Comparison of ENCODE assay signal across 10 mouse cellular contexts in the genomic region with DNA sequence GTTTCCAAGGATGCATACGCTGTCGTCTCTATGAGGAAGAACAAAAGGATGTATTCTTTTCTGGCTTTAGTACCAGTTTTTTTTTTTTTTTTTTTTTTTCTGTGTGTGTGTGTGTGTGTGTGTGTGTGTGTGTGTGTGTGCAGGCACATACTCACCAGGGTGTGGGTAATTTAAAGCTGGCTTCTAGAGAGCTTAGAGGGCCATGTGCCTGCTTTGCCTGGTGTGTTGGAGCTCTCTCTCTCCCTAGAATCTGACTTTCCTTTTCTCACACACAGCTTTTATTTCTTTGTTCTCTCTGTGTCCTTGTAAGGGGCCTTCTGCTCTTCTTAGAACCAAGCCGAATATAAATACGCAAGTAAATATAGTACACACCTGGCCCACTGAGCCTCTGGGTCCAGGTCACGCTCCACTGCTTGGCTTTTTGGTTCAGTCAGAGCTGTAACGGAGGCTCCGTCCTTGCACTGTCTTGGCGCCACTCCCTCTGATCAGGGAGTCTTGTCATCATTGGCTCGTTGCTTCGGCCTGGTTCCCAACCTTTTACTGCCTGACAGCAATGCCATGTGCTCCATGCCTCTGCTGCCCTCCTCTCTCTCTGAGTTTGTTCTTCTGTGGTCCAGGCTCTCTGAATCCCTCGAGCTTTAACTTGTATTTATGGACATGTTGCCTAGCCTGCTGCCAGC.
A peak's percentile ranks its signal among the peaks of the same experiment; 100 is the strongest.
DNase-seq lines count a peak whose midpoint lies in the region; ATAC-seq lines count a peak whose summit lies in the region.
"Had no signal": no experiment of that assay in that cellular context is flagged by ENCODE, and none has a peak within 500 bp of the region (broad histone marks: within the 10 kb centered on the region; RNA-seq: fewer than 3 reads in every experiment).

No protein-coding gene starts in this region.

- H3K4me2 ChIP-seq in forebrain, embryonic 11.5 days (ENCODE audit: low read depth, low read length, severe bottlenecking) = no peak overlapping the region
- H3K4me2 ChIP-seq in forebrain, embryonic 13.5 days = no peak overlapping the region
- H3K4me2 ChIP-seq in hindbrain, embryonic 13.5 days = no peak overlapping the region
- H3K4me2 ChIP-seq: lung, embryonic 15.5 days had no signal

- 78% methylated on average over 11 of the region's 11 CpGs for WGBS in forebrain, embryonic 11.5 days
- 65% methylated on average over 11 of the region's 11 CpGs for WGBS in forebrain, embryonic 13.5 days
- 71% methylated on average over 11 of the region's 11 CpGs for WGBS in hindbrain, embryonic 13.5 days

- no peaks in the 10 kb centered on the region for H3K9me3 ChIP-seq in forebrain, embryonic 11.5 days (ENCODE audit: control insufficient read depth, low read length)
- H3K9me3 ChIP-seq in forebrain, embryonic 13.5 days (replicated peaks) = no peaks in the 10 kb centered on the region
- no peaks in the 10 kb centered on the region for H3K9me3 ChIP-seq in hindbrain, embryonic 13.5 days
- H3K9me3 ChIP-seq: lung, embryonic 15.5 days had no signal

- no peak overlapping the region for H3K4me3 ChIP-seq in forebrain, embryonic 11.5 days (ENCODE audit: low read depth, low read length)
- H3K4me3 ChIP-seq in forebrain, embryonic 13.5 days = no peak overlapping the region
- no peak overlapping the region for H3K4me3 ChIP-seq in hindbrain, embryonic 13.5 days
- H3K4me3 ChIP-seq: lung, embryonic 15.5 days had no signal

- H3K36me3 ChIP-seq in forebrain, embryonic 11.5 days (ENCODE audit: control insufficient read depth, insufficient read depth, low read length) = no peaks in the 10 kb centered on the region
- no peaks in the 10 kb centered on the region for H3K36me3 ChIP-seq in forebrain, embryonic 13.5 days (ENCODE audit: poor library complexity, severe bottlenecking)
- no peaks in the 10 kb centered on the region for H3K36me3 ChIP-seq in hindbrain, embryonic 13.5 days
- H3K36me3 ChIP-seq: lung, embryonic 15.5 days had no signal

- no peak overlapping the region for H3K27ac ChIP-seq in forebrain, embryonic 11.5 days (ENCODE audit: low read depth, low read length)
- H3K27ac ChIP-seq in forebrain, embryonic 13.5 days = no peak overlapping the region
- no peak overlapping the region for H3K27ac ChIP-seq in hindbrain, embryonic 13.5 days
- H3K27ac ChIP-seq: lung, embryonic 15.5 days had no signal

- no peak for DNase-seq in forebrain, embryonic 11.5 days (ENCODE audit: low spot score)
- DNase-seq in right cerebral cortex, postnatal 4 days = peak; percentile 20
- DNase-seq in right cerebral cortex, postnatal 14 days = no peak
- DNase-seq in thymus, postnatal 14 days = no peak
- DNase-seq in urinary bladder, postnatal 4 days (ENCODE audit: low spot score in 2 of 2) = no peak
- no peak for DNase-seq in frontal cortex, adult 2 months (ENCODE audit: extremely low spot score in 1 of 2, low spot score in 1 of 2)
- DNase-seq: heart, postnatal 36 days had no signal

- ATAC-seq in forebrain, embryonic 11.5 days (replicated peaks; ENCODE audit: low FRiP score) = peak; percentile 21; the same call in 1 of the 2 replicates
- no peak for ATAC-seq in forebrain, embryonic 13.5 days
- peak; percentile 61; the same call in 1 of the 2 replicates for ATAC-seq in hindbrain, embryonic 13.5 days (ENCODE audit: low FRiP score)

- H3K9ac ChIP-seq in forebrain, embryonic 11.5 days (ENCODE audit: low read length) = no peak overlapping the region
- H3K9ac ChIP-seq in forebrain, embryonic 13.5 days = no peak overlapping the region
- no peak overlapping the region for H3K9ac ChIP-seq in hindbrain, embryonic 13.5 days
- H3K9ac ChIP-seq: lung, embryonic 15.5 days had no signal

- H3K27me3 ChIP-seq in forebrain, embryonic 11.5 days (ENCODE audit: control insufficient read depth, insufficient read depth, low read length) = no peaks in the 10 kb centered on the region
- no peaks in the 10 kb centered on the region for H3K27me3 ChIP-seq in forebrain, embryonic 13.5 days
- no peaks in the 10 kb centered on the region for H3K27me3 ChIP-seq in hindbrain, embryonic 13.5 days
- H3K27me3 ChIP-seq: lung, embryonic 15.5 days had no signal

- H3K4me1 ChIP-seq in forebrain, embryonic 11.5 days (replicated peaks; ENCODE audit: control insufficient read depth, insufficient read depth, low read length) = no peaks in the 10 kb centered on the region
- peaks cover 5% of the 10 kb centered on the region; the same call in 1 of the 2 replicates for H3K4me1 ChIP-seq in forebrain, embryonic 13.5 days
- H3K4me1 ChIP-seq in hindbrain, embryonic 13.5 days (replicated peaks) = peaks cover 14% of the 10 kb centered on the region
- H3K4me1 ChIP-seq: lung, embryonic 15.5 days had no signal
